Mouse (Mus musculus): Measurements from ENCODE around the gene Zfp830. TPM values are rescaled to one million over a fixed set of nuclear protein-coding genes. Genes with fewer than 3 reads are reported as not detected.

The Zfp830 gene
- polyA plus RNA-seq, 1 experiment, result 24.8 TPM

DNA sequence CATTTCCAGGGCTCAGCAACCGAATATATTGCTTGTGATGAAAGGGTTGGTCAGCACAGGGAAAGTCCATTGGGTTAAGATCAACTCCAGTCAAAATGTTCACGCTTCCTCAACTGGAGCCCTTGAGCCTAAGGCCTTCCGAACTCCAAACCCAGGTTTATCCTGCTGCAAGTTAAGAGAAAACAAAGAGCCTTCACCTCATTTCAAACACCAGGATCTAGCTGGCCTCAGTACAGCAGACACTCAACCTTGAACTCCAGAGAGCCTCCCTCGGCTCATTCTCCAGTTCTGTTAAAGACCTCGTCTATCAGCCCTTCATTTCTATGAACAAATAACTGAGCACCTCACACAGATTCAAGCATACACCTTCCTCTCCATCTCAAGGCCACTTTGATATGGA is 16.0 kb downstream of the Zfp830 start:
- H3K4me3 ChIP-seq (ENCODE audit: low read depth, low read length), result peak overlapping the region; percentile 38
- peak overlapping the region; percentile 98 for H3K9ac ChIP-seq (ENCODE audit: low read depth, poor library complexity, severe bottlenecking)
- H3K27ac ChIP-seq (ENCODE audit: insufficient read depth, low read length), result no peak overlapping the region
- H3K36me3 ChIP-seq (ENCODE audit: control insufficient read depth, insufficient read depth, low read length, poor library complexity, severe bottlenecking), result peaks cover 17% of the 10 kb centered on the region
- no peaks in the 10 kb centered on the region for H3K27me3 ChIP-seq (ENCODE audit: control insufficient read depth, insufficient read depth, low read length, poor library complexity, severe bottlenecking)
- no peaks in the 10 kb centered on the region for H3K9me3 ChIP-seq (replicated peaks; ENCODE audit: control insufficient read depth, insufficient read depth, low read length, poor library complexity, severe bottlenecking)
- H3K4me1 ChIP-seq (ENCODE audit: control insufficient read depth, insufficient read depth, low read length), result peaks cover 5% of the 10 kb centered on the region
- no peak for TF ChIP-seq CTCF (IDR thresholded peaks at IDR 0.05; ENCODE audit: low read depth, low read length)
- no peak for TF ChIP-seq POLR2A (IDR thresholded peaks at IDR 0.05; ENCODE audit: insufficient read depth, low read length)
- TF ChIP-seq EP300 (IDR thresholded peaks at IDR 0.05; ENCODE audit: insufficient read depth, low read depth, low read length), result no peak

DNA sequence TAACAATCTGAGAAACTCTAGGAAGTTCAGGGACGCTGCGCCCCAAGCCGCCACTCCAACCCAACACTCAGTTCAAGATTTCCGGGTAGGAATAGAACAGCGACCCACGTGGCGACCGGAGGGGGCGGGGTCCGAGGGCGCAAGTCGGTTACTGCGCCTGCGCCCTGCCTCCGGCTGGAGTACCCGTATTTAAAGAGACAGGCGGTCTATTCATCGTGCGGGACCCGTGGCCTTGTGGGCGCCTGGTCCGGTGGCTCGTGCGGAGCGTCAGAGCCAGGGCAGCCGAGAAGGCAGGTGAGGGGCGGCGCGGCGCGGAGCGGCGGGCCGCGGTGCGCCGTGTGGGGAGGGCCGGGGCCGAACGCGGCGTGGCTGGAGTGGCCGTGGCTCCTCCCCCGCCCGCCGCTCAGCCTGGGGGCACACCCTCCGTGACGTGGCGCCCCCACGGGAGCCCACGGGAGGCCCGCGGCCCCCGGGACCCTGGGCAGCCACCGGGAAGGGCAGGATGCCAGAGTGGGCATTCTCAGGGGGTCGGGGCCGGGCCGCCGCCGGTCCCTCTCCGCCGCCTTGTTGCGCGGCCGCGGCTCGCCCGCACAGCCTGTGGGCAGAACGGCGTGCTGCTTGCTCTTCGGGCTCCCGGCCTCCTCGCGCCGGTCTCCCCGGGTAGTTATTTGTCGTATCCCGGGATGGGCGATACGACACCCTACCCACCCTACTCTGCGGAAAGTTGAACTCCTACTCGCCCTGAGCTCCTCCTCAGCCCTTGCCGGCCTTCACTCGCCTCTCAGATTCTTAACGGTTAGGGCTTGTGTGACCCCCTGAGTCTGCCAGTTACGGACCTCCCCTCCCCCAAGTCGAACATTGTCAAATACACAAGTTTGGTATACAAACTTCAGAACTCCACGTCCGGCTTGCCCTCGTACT is 17.1 kb downstream of the Zfp830 start, which contains the start of gene Lig3:
Gene Lig3 (plus strand): TSS at position 126 of the 921 bp plus-strand sequence.
- peaks cover 28% of the 10 kb centered on the region for H3K36me3 ChIP-seq (ENCODE audit: control insufficient read depth, insufficient read depth, low read length, poor library complexity, severe bottlenecking)
- H3K4me3 ChIP-seq (ENCODE audit: low read depth, low read length), result peak within 1 kb of the TSS; percentile 90
- H3K9ac ChIP-seq (ENCODE audit: low read depth, poor library complexity, severe bottlenecking), result peak within 1 kb of the TSS; percentile 98
- no peak for TF ChIP-seq EP300 (IDR thresholded peaks at IDR 0.05; ENCODE audit: insufficient read depth, low read depth, low read length)
- TF ChIP-seq CTCF (IDR thresholded peaks at IDR 0.05; ENCODE audit: low read depth, low read length), result no peak
- TF ChIP-seq POLR2A (IDR thresholded peaks at IDR 0.05; ENCODE audit: insufficient read depth, low read length), result no peak
- H3K27me3 ChIP-seq (ENCODE audit: control insufficient read depth, insufficient read depth, low read length, poor library complexity, severe bottlenecking), result no peaks in the 10 kb centered on the region
- peaks cover 5% of the 10 kb centered on the region for H3K4me1 ChIP-seq (ENCODE audit: control insufficient read depth, insufficient read depth, low read length)
- H3K9me3 ChIP-seq (replicated peaks; ENCODE audit: control insufficient read depth, insufficient read depth, low read length, poor library complexity, severe bottlenecking), result no peaks in the 10 kb centered on the region
- H3K27ac ChIP-seq (ENCODE audit: insufficient read depth, low read length), result peak within 1 kb of the TSS; percentile 47

DNA sequence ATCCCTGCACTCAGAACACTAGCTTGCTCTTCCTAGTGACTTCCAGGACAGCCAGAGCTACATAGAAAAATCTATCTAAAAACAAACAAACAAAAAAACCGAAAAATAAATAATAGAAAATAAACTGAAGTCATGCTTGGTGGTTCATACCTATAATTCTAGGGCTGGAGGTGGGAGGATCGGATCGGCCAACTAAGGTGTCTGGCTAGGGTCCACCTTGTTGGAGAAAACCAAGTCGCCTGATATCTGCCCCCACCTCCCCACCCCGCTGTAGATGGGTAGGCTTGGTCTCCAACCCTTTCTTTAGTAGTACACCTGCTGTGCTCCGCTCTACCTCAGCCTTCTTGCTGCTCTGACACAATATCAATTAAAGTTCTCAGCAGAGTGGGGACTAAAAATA is 18.1 kb downstream of the Zfp830 start:
- Histone ChIP-seq H3K36me3 (ENCODE audit: control insufficient read depth, insufficient read depth, low read length, poor library complexity, severe bottlenecking) (peaks cover 37% of the 10 kb centered on the region), H3K27ac (ENCODE audit: insufficient read depth, low read length) (no peak overlapping the region), H3K4me3 (ENCODE audit: low read depth, low read length) (peak overlapping the region; percentile 90), H3K9me3 (replicated peaks; ENCODE audit: control insufficient read depth, insufficient read depth, low read length, poor library complexity, severe bottlenecking) (no peaks in the 10 kb centered on the region), H3K27me3 (ENCODE audit: control insufficient read depth, insufficient read depth, low read length, poor library complexity, severe bottlenecking) (no peaks in the 10 kb centered on the region), H3K9ac (ENCODE audit: low read depth, poor library complexity, severe bottlenecking) (peak overlapping the region; percentile 98), H3K4me1 (ENCODE audit: control insufficient read depth, insufficient read depth, low read length) (peaks cover 5% of the 10 kb centered on the region)
- TF ChIP-seq CTCF (IDR thresholded peaks at IDR 0.05; ENCODE audit: low read depth, low read length) (no peak), POLR2A (IDR thresholded peaks at IDR 0.05; ENCODE audit: insufficient read depth, low read length) (no peak), EP300 (IDR thresholded peaks at IDR 0.05; ENCODE audit: insufficient read depth, low read depth, low read length) (no peak)

DNA sequence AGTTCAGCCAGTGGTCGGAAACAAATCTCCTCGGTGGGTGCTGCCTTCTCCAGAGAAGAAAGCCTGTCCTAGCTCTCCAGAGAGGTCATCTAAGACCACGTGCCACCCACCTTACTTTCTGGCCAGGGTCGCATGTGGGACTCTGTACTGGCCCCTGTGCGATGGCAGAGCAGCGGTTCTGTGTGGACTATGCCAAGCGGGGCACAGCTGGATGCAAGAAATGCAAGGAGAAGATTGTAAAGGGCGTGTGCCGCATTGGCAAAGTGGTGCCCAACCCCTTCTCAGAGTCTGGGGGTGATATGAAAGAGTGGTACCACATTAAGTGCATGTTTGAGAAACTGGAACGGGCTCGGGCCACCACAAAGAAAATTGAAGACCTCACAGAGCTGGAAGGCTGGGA is 19.3 kb downstream of the Zfp830 start:
- Histone ChIP-seq H3K27ac (ENCODE audit: insufficient read depth, low read length) (no peak overlapping the region), H3K27me3 (ENCODE audit: control insufficient read depth, insufficient read depth, low read length, poor library complexity, severe bottlenecking) (no peaks in the 10 kb centered on the region), H3K4me3 (ENCODE audit: low read depth, low read length) (no peak overlapping the region), H3K4me1 (ENCODE audit: control insufficient read depth, insufficient read depth, low read length) (peaks cover 5% of the 10 kb centered on the region), H3K9me3 (replicated peaks; ENCODE audit: control insufficient read depth, insufficient read depth, low read length, poor library complexity, severe bottlenecking) (no peaks in the 10 kb centered on the region), H3K9ac (ENCODE audit: low read depth, poor library complexity, severe bottlenecking) (no peak overlapping the region), H3K36me3 (ENCODE audit: control insufficient read depth, insufficient read depth, low read length, poor library complexity, severe bottlenecking) (peaks cover 49% of the 10 kb centered on the region)
- TF ChIP-seq CTCF (IDR thresholded peaks at IDR 0.05; ENCODE audit: low read depth, low read length) (no peak), POLR2A (IDR thresholded peaks at IDR 0.05; ENCODE audit: insufficient read depth, low read length) (no peak), EP300 (IDR thresholded peaks at IDR 0.05; ENCODE audit: insufficient read depth, low read depth, low read length) (no peak)

DNA sequence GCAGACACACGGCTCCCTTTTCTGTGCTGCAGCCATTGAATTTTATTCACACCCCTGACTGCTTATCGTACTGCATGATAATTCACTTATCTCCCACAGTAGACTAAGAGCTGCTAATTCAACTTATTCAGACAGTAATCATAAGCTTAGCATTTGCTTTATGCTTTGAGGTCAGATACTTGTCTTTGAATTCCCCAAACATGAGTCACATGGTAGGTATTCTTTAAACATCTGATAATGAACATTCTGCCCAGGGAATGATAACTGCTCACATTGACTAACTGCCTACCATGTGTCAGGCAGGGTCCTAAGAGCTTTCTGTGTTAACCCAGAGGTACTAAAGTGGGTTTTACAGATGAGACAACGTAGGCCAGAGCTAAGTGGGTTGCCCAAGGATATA is 42.5 kb downstream of the Zfp830 start:
- H3K36me3 ChIP-seq (ENCODE audit: control insufficient read depth, insufficient read depth, low read length, poor library complexity, severe bottlenecking), result peaks cover 24% of the 10 kb centered on the region
- no peak overlapping the region for H3K9ac ChIP-seq (ENCODE audit: low read depth, poor library complexity, severe bottlenecking)
- no peaks in the 10 kb centered on the region for H3K9me3 ChIP-seq (replicated peaks; ENCODE audit: control insufficient read depth, insufficient read depth, low read length, poor library complexity, severe bottlenecking)
- no peaks in the 10 kb centered on the region for H3K27me3 ChIP-seq (ENCODE audit: control insufficient read depth, insufficient read depth, low read length, poor library complexity, severe bottlenecking)
- no peak overlapping the region for H3K27ac ChIP-seq (ENCODE audit: insufficient read depth, low read length)
- no peak overlapping the region for H3K4me3 ChIP-seq (ENCODE audit: low read depth, low read length)
- TF ChIP-seq POLR2A (IDR thresholded peaks at IDR 0.05; ENCODE audit: insufficient read depth, low read length) (no peak), CTCF (IDR thresholded peaks at IDR 0.05; ENCODE audit: low read depth, low read length) (no peak), EP300 (IDR thresholded peaks at IDR 0.05; ENCODE audit: insufficient read depth, low read depth, low read length) (no peak)
- no peaks in the 10 kb centered on the region for H3K4me1 ChIP-seq (ENCODE audit: control insufficient read depth, insufficient read depth, low read length)

DNA sequence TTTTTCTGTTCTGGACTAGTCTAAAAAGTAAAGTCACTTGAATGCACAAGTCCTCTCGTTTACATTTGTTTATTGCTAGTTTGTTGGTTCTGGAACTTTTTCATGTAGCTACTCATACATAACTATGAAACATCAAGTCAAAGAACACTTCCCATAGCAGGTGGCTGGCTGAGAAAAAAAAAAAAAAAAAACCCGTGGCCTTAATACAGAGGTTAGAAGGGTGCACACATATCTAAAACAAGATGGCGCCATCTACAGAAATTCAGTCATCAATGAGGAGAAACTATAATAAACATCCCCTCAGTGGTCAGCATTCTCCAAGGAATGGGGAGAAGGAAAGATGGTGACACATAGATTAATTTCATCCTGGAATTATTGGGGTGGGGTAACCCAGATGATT is 43.2 kb downstream of the Zfp830 start:
- H3K36me3 ChIP-seq (ENCODE audit: control insufficient read depth, insufficient read depth, low read length, poor library complexity, severe bottlenecking), result peaks cover 17% of the 10 kb centered on the region
- TF ChIP-seq CTCF (IDR thresholded peaks at IDR 0.05; ENCODE audit: low read depth, low read length), result no peak
- no peak for TF ChIP-seq POLR2A (IDR thresholded peaks at IDR 0.05; ENCODE audit: insufficient read depth, low read length)
- TF ChIP-seq EP300 (IDR thresholded peaks at IDR 0.05; ENCODE audit: insufficient read depth, low read depth, low read length), result no peak
- H3K9ac ChIP-seq (ENCODE audit: low read depth, poor library complexity, severe bottlenecking), result no peak overlapping the region
- H3K4me1 ChIP-seq (ENCODE audit: control insufficient read depth, insufficient read depth, low read length), result no peaks in the 10 kb centered on the region
- H3K27ac ChIP-seq (ENCODE audit: insufficient read depth, low read length), result no peak overlapping the region
- no peaks in the 10 kb centered on the region for H3K27me3 ChIP-seq (ENCODE audit: control insufficient read depth, insufficient read depth, low read length, poor library complexity, severe bottlenecking)
- H3K4me3 ChIP-seq (ENCODE audit: low read depth, low read length), result no peak overlapping the region
- H3K9me3 ChIP-seq (replicated peaks; ENCODE audit: control insufficient read depth, insufficient read depth, low read length, poor library complexity, severe bottlenecking), result no peaks in the 10 kb centered on the region
